Mouse (Mus musculus): ENCODE data around the gene Parp16. TPM values are rescaled to one million over a fixed set of nuclear protein-coding genes. Genes with fewer than 3 reads are reported as not detected.

The Parp16 gene
- polyA plus RNA-seq, 1 experiment = 7.6 TPM

GRCm38 (mm10) chr9:65238191-65238760 lies 43.1 kb downstream of the Parp16 start:
- WGBS = 48% methylated on average over 13 of the region's 13 CpGs
- DNase-seq (ENCODE audit: low read depth, low spot score) = no peak

- WGBS = 80% methylated on average over 4 of the region's 4 CpGs
- no peak for DNase-seq (ENCODE audit: low read depth, low spot score)
These were observed 44.0 kb downstream of the Parp16 start for GRCm38 (mm10) chr9:65239176-65239575.

DNA sequence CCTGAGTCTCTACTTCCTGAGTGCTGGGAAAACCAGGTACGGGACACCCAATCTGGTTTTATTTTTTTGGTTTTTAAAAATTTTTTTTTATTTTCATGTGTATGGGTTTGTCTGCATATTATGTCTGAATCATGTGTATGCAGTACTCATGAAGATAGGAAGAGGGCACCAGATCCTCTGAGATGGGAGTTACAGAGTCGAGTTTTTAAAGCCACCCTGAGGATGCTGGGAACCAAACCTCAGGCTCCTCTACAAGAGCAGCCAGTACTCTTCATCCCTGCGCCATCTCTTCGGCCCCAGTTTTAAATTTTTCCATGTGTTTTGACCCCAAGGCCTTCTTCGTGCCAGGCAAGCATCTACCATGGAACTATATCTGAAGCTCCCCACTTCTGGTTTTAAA lies 44.6 kb downstream of the Parp16 start:
- WGBS = 90% methylated on average over 5 of the region's 5 CpGs

GRCm38 (mm10) chr9:65240587-65240986 lies 45.4 kb downstream of the Parp16 start:
- WGBS = 76% methylated on average over 3 of the region's 3 CpGs
- DNase-seq (ENCODE audit: low read depth, low spot score) = no peak

More for the DNA sequence above, 44.6 kb downstream of the Parp16 start:
- no peak for DNase-seq (ENCODE audit: low read depth, low spot score)

DNA sequence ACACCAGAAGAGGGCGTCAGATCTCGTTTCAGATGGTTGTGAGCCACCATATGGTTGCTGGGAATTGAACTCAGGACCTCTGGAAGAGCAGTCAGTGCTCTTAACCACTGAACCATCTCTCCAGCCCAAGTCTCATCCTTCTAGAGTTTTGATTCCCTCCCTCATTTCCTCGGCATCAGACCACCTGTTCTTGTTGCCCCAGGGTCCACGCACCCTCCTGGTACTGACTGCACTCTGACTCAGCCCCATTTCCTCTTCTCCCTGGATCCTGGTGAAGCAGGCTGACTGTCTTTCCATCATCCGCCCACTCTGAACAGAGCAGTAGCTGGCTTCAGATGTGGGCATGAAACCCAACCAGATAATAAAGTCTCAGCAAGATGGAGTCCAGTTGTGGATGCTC lies 46.8 kb downstream of the Parp16 start:
- no peak for DNase-seq (ENCODE audit: low read depth, low spot score)
- 66% methylated on average over 5 of the region's 5 CpGs for WGBS

GRCm38 (mm10) chr9:65243249-65243648 lies 48.1 kb downstream of the Parp16 start:
- WGBS = 50% methylated on average over 4 of the region's 4 CpGs
- no peak for DNase-seq (ENCODE audit: low read depth, low spot score)

GRCm38 (mm10) chr9:65244036-65244806 lies 49.1 kb downstream of the Parp16 start:
- DNase-seq (ENCODE audit: low read depth, low spot score) = no peak
- WGBS = 45% methylated on average over 9 of the region's 9 CpGs

DNA sequence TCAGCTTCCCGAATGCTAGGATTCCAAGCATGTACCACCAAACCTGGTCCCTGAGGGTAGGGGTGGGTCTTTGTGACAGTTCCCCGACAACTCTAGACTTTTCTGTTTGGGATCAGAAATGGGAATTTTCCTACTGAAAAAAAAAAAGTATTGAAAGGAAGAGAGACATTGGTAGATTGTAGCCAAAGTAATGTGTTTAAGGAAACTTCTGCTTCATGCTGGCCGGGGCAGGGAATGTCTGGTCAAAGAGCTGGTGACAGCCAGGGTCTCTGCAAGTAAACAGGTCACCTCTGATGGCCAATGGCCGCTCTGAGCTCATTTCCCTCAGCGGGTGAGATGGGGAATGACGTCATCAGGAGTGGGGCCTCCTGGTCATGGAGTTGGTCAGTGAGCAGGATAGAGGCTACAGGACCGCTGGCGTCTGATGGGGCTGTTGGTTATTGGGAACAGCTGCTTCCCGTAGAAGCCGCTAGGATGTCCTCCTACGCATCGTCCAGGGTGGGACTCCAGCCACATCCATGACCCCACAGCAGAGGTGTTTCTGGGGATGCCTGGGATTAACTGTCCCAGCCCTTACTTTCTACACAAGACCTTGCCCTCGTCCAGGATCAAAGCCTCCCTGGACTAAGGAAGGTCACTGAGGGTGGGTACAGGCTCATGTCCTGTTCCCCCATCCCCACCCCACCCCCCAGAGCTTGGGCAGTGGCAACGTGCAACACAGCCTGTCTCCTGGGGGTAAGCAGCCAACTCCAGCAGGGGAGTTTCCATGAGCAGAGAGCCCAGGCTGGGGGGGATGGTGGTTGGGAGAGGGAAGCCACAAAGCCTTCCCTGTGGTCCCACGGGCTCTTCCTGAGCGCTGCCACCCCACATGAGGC lies 52.6 kb downstream of the Parp16 start:
- no peak for DNase-seq (ENCODE audit: low read depth, low spot score)
- 63% methylated on average over 16 of the region's 16 CpGs for WGBS

GRCm38 (mm10) chr9:65248377-65248690 lies 53.2 kb downstream of the Parp16 start:
- 79% methylated on average over 5 of the region's 5 CpGs for WGBS
- no peak for DNase-seq (ENCODE audit: low read depth, low spot score)

DNA sequence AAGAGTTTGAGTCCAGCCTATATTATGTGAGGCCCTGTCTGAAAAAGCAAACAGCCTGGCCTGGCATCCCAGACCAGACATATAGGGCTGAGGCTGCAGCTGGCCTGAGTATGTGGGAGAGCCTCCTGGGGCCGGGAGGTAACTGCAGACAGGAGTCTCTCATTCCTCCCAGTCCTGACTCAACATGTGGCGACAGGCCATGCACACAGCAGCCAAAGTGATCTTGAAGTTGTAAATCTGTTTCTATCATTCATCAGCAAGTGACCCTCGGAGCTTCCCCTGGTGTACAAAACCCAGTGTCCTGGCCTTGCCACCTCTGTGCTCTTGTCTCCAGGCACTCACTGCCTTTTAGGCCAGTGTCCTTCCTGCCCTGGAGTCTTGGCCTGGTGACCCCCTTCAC lies 56.9 kb downstream of the Parp16 start:
- WGBS = 73% methylated on average over 3 of the region's 3 CpGs
- no peak for DNase-seq (ENCODE audit: low read depth, low spot score)

GRCm38 (mm10) chr9:65255906-65256600 lies 60.9 kb downstream of the Parp16 start:
- 81% methylated on average over 11 of the region's 11 CpGs for WGBS
- DNase-seq (ENCODE audit: low read depth, low spot score) = no peak

- WGBS = 56% methylated on average over 9 of the region's 9 CpGs
- DNase-seq (ENCODE audit: low read depth, low spot score) = peak; percentile 18
These were observed 62.2 kb downstream of the Parp16 start for GRCm38 (mm10) chr9:65257218-65257910.

DNA sequence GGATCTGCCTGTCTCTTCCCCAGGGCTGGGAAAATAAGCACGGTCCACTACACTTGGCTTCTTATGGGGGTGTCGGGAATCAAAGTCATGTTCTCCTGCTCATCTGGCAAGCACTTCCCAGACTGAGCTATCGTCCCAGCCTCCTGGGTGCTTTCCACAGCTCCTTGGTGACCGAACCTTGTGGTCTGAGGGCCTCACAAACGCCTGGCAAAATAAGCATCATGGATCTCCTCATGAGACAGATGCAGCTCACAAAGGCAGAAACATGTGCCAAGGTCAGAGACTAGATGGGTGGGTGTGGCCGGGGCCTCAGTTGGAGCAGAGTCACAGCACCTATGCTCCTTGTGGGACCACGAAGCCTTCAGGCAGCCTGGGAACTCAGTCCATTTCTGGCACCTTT lies 64.2 kb downstream of the Parp16 start:
- 82% methylated on average over 7 of the region's 7 CpGs for WGBS
- DNase-seq (ENCODE audit: low read depth, low spot score) = no peak

DNA sequence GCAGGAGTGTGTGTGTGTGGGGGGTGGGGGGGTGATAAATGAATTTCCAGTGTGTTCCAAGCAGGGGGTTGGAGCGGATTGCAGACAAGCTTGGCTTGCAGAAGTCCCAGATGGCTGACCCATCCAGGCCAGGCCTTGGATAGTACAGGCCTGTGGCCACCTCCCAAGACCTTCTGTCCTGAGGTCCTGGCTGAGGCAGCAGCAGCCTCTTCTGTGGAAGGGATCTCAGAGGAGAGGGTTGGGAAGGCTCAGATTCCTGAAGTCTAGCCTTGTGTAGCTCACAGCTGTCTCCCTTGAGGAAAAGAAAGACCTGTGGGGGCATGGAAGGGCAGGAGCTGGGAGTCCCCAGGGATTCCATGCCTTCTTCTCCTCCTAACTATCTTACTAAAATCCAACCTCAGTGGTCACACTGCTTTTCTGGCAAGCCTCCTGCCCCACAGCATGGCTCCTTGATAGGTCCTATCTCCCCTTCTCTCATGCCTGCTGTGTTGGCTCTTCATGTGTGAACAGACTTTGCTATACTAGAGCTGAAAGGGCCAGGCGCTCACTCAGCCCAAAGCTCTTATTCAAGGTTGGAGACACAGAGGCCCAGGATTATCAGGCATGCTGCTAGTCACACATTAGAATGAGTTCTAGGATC lies 66.6 kb downstream of the Parp16 start:
- DNase-seq (ENCODE audit: low read depth, low spot score) = no peak
- 90% methylated on average over 2 of the region's 2 CpGs for WGBS

DNA sequence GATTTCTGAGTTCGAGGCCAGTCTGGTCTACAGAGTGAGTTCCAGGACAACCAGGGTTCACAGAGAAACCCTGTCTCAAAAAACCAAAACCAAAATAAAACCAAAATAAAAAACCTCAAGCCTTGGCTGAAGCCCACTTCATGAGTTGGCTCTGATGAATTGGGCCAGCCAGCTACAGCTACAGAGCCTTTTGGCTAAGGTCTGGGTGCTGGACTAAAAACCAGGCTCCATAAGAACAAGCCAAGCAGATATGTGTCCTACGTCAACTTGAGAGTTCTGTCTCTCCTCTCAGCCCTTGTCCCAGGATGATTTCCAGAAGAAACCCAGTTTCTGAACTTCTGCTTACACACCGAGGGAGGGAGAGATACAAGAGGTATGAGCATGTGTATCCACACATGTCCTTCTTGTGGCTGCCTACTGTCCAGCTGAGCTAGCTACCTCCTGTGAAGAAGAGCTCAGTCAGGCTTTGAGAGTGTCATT lies 67.5 kb downstream of the Parp16 start:
- DNase-seq (ENCODE audit: low read depth, low spot score) = no peak
- 87% methylated on average over 3 of the region's 3 CpGs for WGBS

GRCm38 (mm10) chr9:65264959-65265358 lies 69.8 kb downstream of the Parp16 start, which contains the start of gene Cilp:
Gene Cilp (plus strand): TSS chr9:65265180.
- no peak for DNase-seq (ENCODE audit: low read depth, low spot score)
- WGBS = 63% methylated on average over 5 of the region's 5 CpGs

GRCm38 (mm10) chr9:65267742-65268515 lies 72.8 kb downstream of the Parp16 start:
- no peak for DNase-seq (ENCODE audit: low read depth, low spot score)

More at GRCm38 (mm10) chr9:65267742-65268515, 72.8 kb downstream of the Parp16 start:
- WGBS = 36% methylated on average over 7 of the region's 7 CpGs
